Mouse (Mus musculus) midbrain, embryonic 12.5 days (tissue): Measurements from ENCODE around the gene Fbxw14. TPM values are rescaled to one million over a fixed set of nuclear protein-coding genes. Genes with fewer than 3 reads are reported as not detected.
"Not testable (repeated sequence)": the region's sequence is repeated elsewhere in the genome, so short reads cannot be mapped to it uniquely, and the experiment has no call there.

Source experiments
- ATAC-seq: fragments of 200-750 bp; cut with Nextera tagmentation; 2 replicates; pipeline ENCODE4 v1.8.0; 2017; ENCODE audit warnings: low read depth, moderate TSS enrichment, moderate library complexity; ENCODE audit not compliant: low FRiP score
- H3K27ac ChIP-seq: fragments of 300-500 bp; sonication (generic); replicated peaks from 2 replicates; pipeline ENCODE4 v1.5.1; 2016; ENCODE audit warnings: mild to moderate bottlenecking
- H3K27me3 ChIP-seq: fragments of 300-500 bp; sonication (generic); 2 replicates; pipeline ENCODE4 v1.6.1; 2016; ENCODE audit warnings: mild to moderate bottlenecking
- H3K36me3 ChIP-seq: fragments of 300-500 bp; sonication (generic); 2 replicates; pipeline ENCODE4 v1.6.1; 2016
- H3K4me1 ChIP-seq: fragments of 300-500 bp; sonication (generic); 2 replicates; pipeline ENCODE4 v1.6.1; 2016
- H3K4me2 ChIP-seq: fragments of 300-500 bp; sonication (generic); replicated peaks from 2 replicates; pipeline ENCODE4 v1.6.1; 2016; ENCODE audit warnings: mild to moderate bottlenecking, moderate library complexity
- H3K4me3 ChIP-seq: fragments of 300-500 bp; sonication (generic); 2 replicates; pipeline ENCODE4 v1.5.1; 2016; ENCODE audit warnings: mild to moderate bottlenecking
- H3K9ac ChIP-seq: fragments of 300-500 bp; sonication (generic); replicated peaks from 2 replicates; pipeline ENCODE4 v1.6.1; 2016; ENCODE audit warnings: mild to moderate bottlenecking, moderate library complexity
- H3K9me3 ChIP-seq: fragments of 300-500 bp; sonication (generic); 2 replicates; pipeline ENCODE4 v1.6.1; 2016; ENCODE audit warnings: mild to moderate bottlenecking
- WGBS: fragments of 180-500 bp; shearing (Covaris S2); methylation state at CpG from one replicate; pipeline ENCODE4 v1.1.7; 2016; 5-methylcytosine and 5-hydroxymethylcytosine counted together
- polyA plus RNA-seq: library from polyadenylated mRNA; unstranded; fragments of >200 nt; fragmentation: Nextera tagmentation; extraction: Ambion mirVana; gene quantifications from 2 replicates; pipeline ENCODE4 v1.2.1, GENCODE M21; 2016

The Fbxw14 gene
- not detected in 2 replicates for polyA plus RNA-seq

GRCm38 (mm10) chr9:109287576-109287975, at the start of gene Fbxw14:
TSS of gene Fbxw14 (minus strand) at chr9:109287676.
- H3K9me3 ChIP-seq, H3K4me1 ChIP-seq, H3K4me2 ChIP-seq, ATAC-seq, H3K4me3 ChIP-seq, H3K27me3 ChIP-seq, H3K36me3 ChIP-seq, H3K27ac ChIP-seq, H3K9ac ChIP-seq: not testable (repeated sequence)
- 100% methylated on average over 1 of the region's 1 CpGs for WGBS

GRCm38 (mm10) chr9:109263041-109263440, 24.4 kb downstream of the Fbxw14 start:
- Histone ChIP-seq H3K36me3 (no peaks in the 10 kb centered on the region), H3K4me3 (no peak overlapping the region), H3K27ac (no peak overlapping the region), H3K4me2 (no peak overlapping the region), H3K9me3 (no peaks in the 10 kb centered on the region), H3K27me3 (no peaks in the 10 kb centered on the region), H3K9ac (no peak overlapping the region), H3K4me1 (no peaks in the 10 kb centered on the region)
- 77% methylated on average over 2 of the region's 2 CpGs for WGBS
- ATAC-seq: no peak

- no peak within 1 kb of the TSS for H3K4me2 ChIP-seq
- no peak within 1 kb of the TSS for H3K9ac ChIP-seq
- H3K27me3 ChIP-seq: no peaks in the 10 kb centered on the region
- H3K36me3 ChIP-seq: no peaks in the 10 kb centered on the region
- no peak for ATAC-seq
- no peak within 1 kb of the TSS for H3K27ac ChIP-seq
- H3K9me3 ChIP-seq: no peaks in the 10 kb centered on the region
- WGBS: 89% methylated on average over 1 of the region's 1 CpGs
- H3K4me3 ChIP-seq: no peak within 1 kb of the TSS
- no peaks in the 10 kb centered on the region for H3K4me1 ChIP-seq
Observed at GRCm38 (mm10) chr9:109234654-109235053, 52.8 kb downstream of the Fbxw14 start, which contains the start of gene Fbxw20. TSS of gene Fbxw20 (minus strand) at chr9:109234754.

Other genes starting within 250 kb of the Fbxw14 start
- gene Shisa5, start 249.1 kb downstream of the Fbxw14 start, polyA plus RNA-seq: 38.3 and 42.4 TPM in 2 replicates
- 11.5 TPM in 2 replicates for gene Trex1, start 227.9 kb downstream of the Fbxw14 start, polyA plus RNA-seq
- gene Atrip, start 213.6 kb downstream of the Fbxw14 start, polyA plus RNA-seq: 31.3 and 32.0 TPM in 2 replicates
- gene Ccdc51, start 205.2 kb downstream of the Fbxw14 start, polyA plus RNA-seq: 12.9 and 15.7 TPM in 2 replicates
- 729 and 743 TPM in 2 replicates for gene Tma7, start 205.1 kb downstream of the Fbxw14 start, polyA plus RNA-seq
- 43.7 and 49.7 TPM in 2 replicates for gene Plxnb1, start 192.3 kb downstream of the Fbxw14 start, polyA plus RNA-seq
- not detected in 2 replicates for gene Fbxw21, start 125.6 kb downstream of the Fbxw14 start, polyA plus RNA-seq
- gene Fbxw13, start 91.7 kb downstream of the Fbxw14 start, polyA plus RNA-seq: not detected in 2 replicates
- not detected in 2 replicates for gene Fbxw20, start 52.9 kb downstream of the Fbxw14 start, polyA plus RNA-seq
- gene Fbxw28, start 52.0 kb upstream of the Fbxw14 start, polyA plus RNA-seq: not detected in 2 replicates
- not detected in 2 replicates for gene Fbxw22, start 116.6 kb upstream of the Fbxw14 start, polyA plus RNA-seq
- gene Fbxw16, start 161.5 kb upstream of the Fbxw14 start, polyA plus RNA-seq: 0.17 TPM in 1 of 2 replicates, not detected in the other
- gene Fbxw19, start 208.2 kb upstream of the Fbxw14 start, polyA plus RNA-seq: not detected in 2 replicates